ENCODE assay signal across 25 mouse cellular contexts in genomic region chr1:90239336-90240225, GRCm38 (mm10). TPM values are rescaled to one million over a fixed set of nuclear protein-coding genes. Genes with fewer than 3 reads are reported as not detected.
A peak's percentile ranks its signal among the peaks of the same experiment; 100 is the strongest.
DNase-seq lines count a peak whose midpoint lies in the region; ATAC-seq lines count a peak whose summit lies in the region.
"Had no signal": no experiment of that assay in that cellular context is flagged by ENCODE, and none has a peak within 500 bp of the region (broad histone marks: within the 10 kb centered on the region; RNA-seq: fewer than 3 reads in every experiment).

No protein-coding gene starts in this region.

- H3K4me2 ChIP-seq in liver, embryonic 12.5 days, result no peak overlapping the region; the same call in 1 of the 2 replicates
- H3K4me2 ChIP-seq in hindbrain, embryonic 14.5 days (replicated peaks), result no peak overlapping the region
- H3K4me2 ChIP-seq: embryonic facial prominence, embryonic 12.5 days; heart, embryonic 15.5 days; midbrain, embryonic 13.5 days; neural tube, embryonic 12.5 days had no signal

- peak overlapping the region; percentile 77 for H3K27ac ChIP-seq in liver, embryonic 12.5 days
- H3K27ac ChIP-seq in hindbrain, embryonic 14.5 days, result no peak overlapping the region
- H3K27ac ChIP-seq: embryonic facial prominence, embryonic 12.5 days; heart, embryonic 15.5 days; layer of hippocampus, adult 2 months; midbrain, embryonic 13.5 days; neural tube, embryonic 12.5 days; stomach, postnatal 0 days had no signal

- H3K9ac ChIP-seq in liver, embryonic 12.5 days, result 0 out of 2 replicates have a peak overlapping the region, but pooled peaks have one; percentile 54
- no peak overlapping the region for H3K9ac ChIP-seq in hindbrain, embryonic 14.5 days
- H3K9ac ChIP-seq: embryonic facial prominence, embryonic 12.5 days; heart, embryonic 15.5 days; midbrain, embryonic 13.5 days; neural tube, embryonic 12.5 days had no signal

- peaks cover 10% of the 10 kb centered on the region; the same call in 1 of the 2 replicates for H3K27me3 ChIP-seq in liver, embryonic 12.5 days (replicated peaks)
- no peaks in the 10 kb centered on the region for H3K27me3 ChIP-seq in hindbrain, embryonic 14.5 days (ENCODE audit: control insufficient read depth, insufficient read depth, low read length)
- H3K27me3 ChIP-seq: embryonic facial prominence, embryonic 12.5 days; midbrain, embryonic 13.5 days; neural tube, embryonic 12.5 days had no signal

- DNase-seq in cerebellum, postnatal 10 days, result peak; percentile 55
- DNase-seq in cerebellum, adult 9-11 months, result no peak
- DNase-seq in liver, result no peak
- peak; percentile 61 for DNase-seq in adrenal gland, postnatal 25 days
- DNase-seq in testis, postnatal 14 days (ENCODE audit: low spot score), result peak; percentile 64
- DNase-seq in hindbrain, embryonic 14.5 days (ENCODE audit: low spot score), result no peak
- DNase-seq: gastrocnemius, postnatal 14 days; kidney, adult 18-20 months; kidney, postnatal 10 days; left cerebral cortex, postnatal 4 days; lung, postnatal 10 days; thymus, postnatal 25 days had no signal

- H3K4me1 ChIP-seq in liver, embryonic 12.5 days, result peaks cover 51% of the 10 kb centered on the region
- 0 out of 2 replicates have a peak, but pooled peaks cover 3% of the 10 kb centered on the region for H3K4me1 ChIP-seq in hindbrain, embryonic 14.5 days (replicated peaks; ENCODE audit: control insufficient read depth, insufficient read depth, low read length)
- H3K4me1 ChIP-seq: heart, embryonic 15.5 days; neural tube, embryonic 12.5 days had no signal

- H3K36me3 ChIP-seq in liver, embryonic 12.5 days, result no peaks in the 10 kb centered on the region
- no peaks in the 10 kb centered on the region for H3K36me3 ChIP-seq in hindbrain, embryonic 14.5 days (replicated peaks; ENCODE audit: control insufficient read depth, insufficient read depth)
- H3K36me3 ChIP-seq: embryonic facial prominence, embryonic 12.5 days; heart, embryonic 15.5 days; hindbrain, embryonic 10.5 days; midbrain, embryonic 13.5 days; neural tube, embryonic 12.5 days had no signal

- no peak for ATAC-seq in liver, embryonic 12.5 days
- ATAC-seq in hindbrain, embryonic 14.5 days (ENCODE audit: low FRiP score), result no peak
- ATAC-seq: activated CD4-positive, CD25-positive, alpha-beta regulatory T cell, adult 4 months; CD4-positive, CD25-positive, alpha-beta regulatory T cell, adult 4 months; forebrain, embryonic 14.5 days; midbrain, embryonic 13.5 days had no signal

- no peak overlapping the region for H3K4me3 ChIP-seq in liver, embryonic 12.5 days
- no peak overlapping the region for H3K4me3 ChIP-seq in hindbrain, embryonic 14.5 days (replicated peaks; ENCODE audit: low read length)
- H3K4me3 ChIP-seq: embryonic facial prominence, embryonic 12.5 days; erythroblast, embryonic 14.5 days; heart, embryonic 15.5 days; hindbrain, embryonic 10.5 days; layer of hippocampus, adult 2 months; midbrain, embryonic 13.5 days; neural tube, embryonic 12.5 days had no signal

- 76% methylated on average over 16 of the region's 16 CpGs for WGBS in liver, embryonic 12.5 days (ENCODE audit: insufficient replicate concordance)
- WGBS in hindbrain, embryonic 14.5 days, result 89% methylated on average over 16 of the region's 16 CpGs

- no peaks in the 10 kb centered on the region for H3K9me3 ChIP-seq in liver, embryonic 12.5 days (replicated peaks)
- H3K9me3 ChIP-seq in hindbrain, embryonic 14.5 days (ENCODE audit: control insufficient read depth, low read length), result no peaks in the 10 kb centered on the region
- H3K9me3 ChIP-seq: embryonic facial prominence, embryonic 12.5 days; heart, embryonic 15.5 days; hindbrain, embryonic 10.5 days; midbrain, embryonic 13.5 days had no signal

RNA-seq across cellular contexts. Expression of gene Ackr3, which starts 35.8 kb away (rescaled TPM):
- polyA plus RNA-seq in liver, embryonic 12.5 days (2016; fragmentation: Nextera tagmentation; extraction: Ambion mirVana), result 9.0 and 10.4 TPM in 2 replicates
- total RNA-seq in adrenal gland, postnatal 25 days (2021), result 71.5 and 101 TPM in 2 replicates
- polyA plus RNA-seq in hindbrain, embryonic 14.5 days (2014; fragmentation: Nextera tagmentation; extraction: Ambion mirVana), result 10.3 and 11.1 TPM in 2 replicates
- total RNA-seq: megakaryocyte, adult 5-6 weeks had no signal
- polyA plus RNA-seq: CD4-positive, CD25-positive, alpha-beta regulatory T cell, adult 4 months; erythroblast, embryonic 14.5 days had no signal

Comparison
In these comparisons a context has a peak if more than half of its experiments do, and no peak if none do; other contexts are left out.
1. DNase-seq: peak in cerebellum, postnatal 10 days (2 of 2), adrenal gland, postnatal 25 days (single experiment) and testis, postnatal 14 days (single experiment); none in cerebellum, adult 9-11 months (single experiment), liver (single experiment) and hindbrain, embryonic 14.5 days (single experiment).